Mouse (Mus musculus): ENCODE measurements around the gene Ptprn2. TPM values are rescaled to one million over a fixed set of nuclear protein-coding genes. Genes with fewer than 3 reads are reported as not detected.

Gene Ptprn2
- total RNA-seq, 2 experiments from 2014 or later: 0.14 to 0.20 TPM

- no peak for DNase-seq
- intact Hi-C loops (cut with DNase I): no loop called here
Observed at GRCm38 (mm10) chr12:117092345-117093107, 607.0 kb downstream of the Ptprn2 start.

GRCm38 (mm10) chr12:117095941-117096340, 610.4 kb downstream of the Ptprn2 start:
- intact Hi-C loops (cut with DNase I): no loop called here
- no peak for DNase-seq

GRCm38 (mm10) chr12:117098295-117098694, 612.8 kb downstream of the Ptprn2 start:
- intact Hi-C loops (cut with DNase I): no loop called here
- DNase-seq: no peak

- intact Hi-C loops (cut with DNase I): no loop called here
- DNase-seq: no peak
Observed at GRCm38 (mm10) chr12:117106696-117107095, 621.2 kb downstream of the Ptprn2 start.

- no peak for DNase-seq
- intact Hi-C loops (cut with DNase I): no loop called here
Observed at GRCm38 (mm10) chr12:117107143-117107616, 621.7 kb downstream of the Ptprn2 start.

- DNase-seq: no peak
- intact Hi-C loops (cut with DNase I): no loop called here
Observed at GRCm38 (mm10) chr12:117115254-117115865, 629.8 kb downstream of the Ptprn2 start.

- DNase-seq: no peak
- intact Hi-C loops (cut with DNase I): no loop called here
Observed at GRCm38 (mm10) chr12:117127078-117127477, 641.6 kb downstream of the Ptprn2 start.

GRCm38 (mm10) chr12:117127485-117127884, 642.0 kb downstream of the Ptprn2 start:
- DNase-seq: peak; percentile 47 to 48

GRCm38 (mm10) chr12:117132095-117132494, 646.6 kb downstream of the Ptprn2 start:
- peak; percentile 36 to 47 for DNase-seq
- intact Hi-C loops (cut with DNase I): loop anchor here (2.0 kb wide), 1 partner anchor 195 kb away; no protein-coding TSS in a partner anchor

More at GRCm38 (mm10) chr12:117127485-117127884, 642.0 kb downstream of the Ptprn2 start:
- intact Hi-C loops (cut with DNase I): no loop called here

- no peak for DNase-seq
- intact Hi-C loops (cut with DNase I): no loop called here
Observed at GRCm38 (mm10) chr12:117135205-117135604, 649.7 kb downstream of the Ptprn2 start.

GRCm38 (mm10) chr12:117136472-117137010, 651.0 kb downstream of the Ptprn2 start:
- intact Hi-C loops (cut with DNase I): no loop called here

GRCm38 (mm10) chr12:117140901-117141300, 655.4 kb downstream of the Ptprn2 start:
- intact Hi-C loops (cut with DNase I): no loop called here
- peak in 1 of 2 experiments; percentile 15 for DNase-seq

More at GRCm38 (mm10) chr12:117136472-117137010, 651.0 kb downstream of the Ptprn2 start:
- no peak for DNase-seq

- intact Hi-C loops (cut with DNase I): no loop called here
Observed at GRCm38 (mm10) chr12:117141394-117141793, 655.9 kb downstream of the Ptprn2 start.

GRCm38 (mm10) chr12:117149176-117149575, 663.7 kb downstream of the Ptprn2 start:
- DNase-seq: no peak
- intact Hi-C loops (cut with DNase I): no loop called here

More at GRCm38 (mm10) chr12:117141394-117141793, 655.9 kb downstream of the Ptprn2 start:
- no peak for DNase-seq

GRCm38 (mm10) chr12:117150611-117151395, 665.3 kb downstream of the Ptprn2 start:
- intact Hi-C loops (cut with DNase I): no loop called here
- DNase-seq: no peak

GRCm38 (mm10) chr12:117151611-117152010, 666.1 kb downstream of the Ptprn2 start:
- intact Hi-C loops (cut with DNase I): no loop called here

GRCm38 (mm10) chr12:117152366-117153165, 667.0 kb downstream of the Ptprn2 start:
- DNase-seq: peak in 1 of 2 experiments; percentile 12
- intact Hi-C loops (cut with DNase I): no loop called here

More at GRCm38 (mm10) chr12:117151611-117152010, 666.1 kb downstream of the Ptprn2 start:
- DNase-seq: no peak

GRCm38 (mm10) chr12:117153166-117153480, 667.6 kb downstream of the Ptprn2 start:
- intact Hi-C loops (cut with DNase I): no loop called here
- no peak for DNase-seq

- DNase-seq: peak; percentile 52 to 53
- intact Hi-C loops (cut with DNase I): no loop called here
Observed at GRCm38 (mm10) chr12:117153671-117154355, 668.3 kb downstream of the Ptprn2 start.

Data from heart, postnatal 10 days (tissue).